Mouse (Mus musculus): ENCODE results near the gene Fermt2. TPM values are rescaled to one million over a fixed set of nuclear protein-coding genes. Genes with fewer than 3 reads are reported as not detected.

The Fermt2 gene
- polyA plus RNA-seq, 1 experiment from 2014 or later, result 75.7 TPM

GRCm38 (mm10) chr14:45438250-45438930, 91.5 kb downstream of the Fermt2 start:
- DNase-seq (ENCODE audit: extremely low spot score, low spot score), result no peak
- WGBS, result 82% methylated on average over 19 of the region's 19 CpGs

DNA sequence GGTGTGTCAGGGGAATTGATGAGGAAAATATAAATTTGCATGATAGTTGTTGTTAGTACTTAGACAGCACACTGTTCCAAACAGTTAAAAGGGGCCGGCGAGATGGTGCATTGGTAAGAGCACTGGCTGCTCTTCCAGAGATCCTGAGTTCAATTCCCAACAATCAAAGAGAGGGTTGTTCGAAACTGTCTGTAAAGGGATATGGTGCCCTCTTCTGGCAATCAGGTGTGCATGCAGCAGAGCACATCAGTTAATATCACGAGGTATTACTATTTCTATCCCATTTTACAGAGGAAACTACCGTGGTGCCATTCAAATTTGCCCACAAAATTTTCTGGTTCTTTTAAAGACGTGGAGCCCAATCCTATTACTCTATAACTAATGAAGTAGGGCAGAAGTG, 95.7 kb downstream of the Fermt2 start:
- DNase-seq (ENCODE audit: extremely low spot score, low spot score), result no peak
- peaks cover 13% of the 10 kb centered on the region for H3K9me3 ChIP-seq
- WGBS, result 75% methylated on average over 6 of the region's 6 CpGs
- H3K4me3 ChIP-seq, result no peak overlapping the region
- no peaks in the 10 kb centered on the region for H3K36me3 ChIP-seq (replicated peaks)
- H3K27ac ChIP-seq, result no peak overlapping the region
- peaks cover 6% of the 10 kb centered on the region for H3K4me1 ChIP-seq
- no peaks in the 10 kb centered on the region for H3K27me3 ChIP-seq (ENCODE audit: poor library complexity, severe bottlenecking)

More at GRCm38 (mm10) chr14:45438250-45438930, 91.5 kb downstream of the Fermt2 start:
- H3K4me1 ChIP-seq, result peaks cover 10% of the 10 kb centered on the region
- H3K36me3 ChIP-seq (replicated peaks), result no peaks in the 10 kb centered on the region
- H3K27me3 ChIP-seq (ENCODE audit: poor library complexity, severe bottlenecking), result no peaks in the 10 kb centered on the region
- no peaks in the 10 kb centered on the region for H3K9me3 ChIP-seq
- no peak overlapping the region for H3K27ac ChIP-seq
- no peak overlapping the region for H3K4me3 ChIP-seq

DNA sequence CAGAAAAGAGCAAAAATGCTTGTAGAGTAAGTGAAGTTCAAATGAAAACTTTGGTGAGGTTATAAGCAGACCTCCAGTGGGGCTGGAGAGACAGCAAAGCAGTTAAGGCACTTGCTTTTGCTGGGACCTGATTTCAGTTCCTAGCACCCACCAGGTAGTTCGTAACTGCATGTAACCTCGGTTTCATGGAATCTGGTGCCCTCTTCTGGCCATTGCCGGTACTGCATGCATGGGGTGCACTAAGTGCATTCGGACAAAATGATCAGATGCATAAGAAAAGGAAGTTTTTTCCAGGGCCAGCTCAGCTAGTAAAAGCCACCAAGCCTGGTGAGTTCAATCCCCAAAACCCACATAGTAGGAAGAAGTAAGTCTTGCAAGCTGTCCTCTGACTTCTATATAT, 97.9 kb downstream of the Fermt2 start:
- Histone ChIP-seq H3K4me3 (no peak overlapping the region), H3K27me3 (ENCODE audit: poor library complexity, severe bottlenecking) (no peaks in the 10 kb centered on the region), H3K27ac (no peak overlapping the region), H3K9me3 (peaks cover 13% of the 10 kb centered on the region), H3K36me3 (replicated peaks) (no peaks in the 10 kb centered on the region), H3K4me1 (no peaks in the 10 kb centered on the region)
- 72% methylated on average over 4 of the region's 4 CpGs for WGBS
- DNase-seq (ENCODE audit: extremely low spot score, low spot score), result no peak

DNA sequence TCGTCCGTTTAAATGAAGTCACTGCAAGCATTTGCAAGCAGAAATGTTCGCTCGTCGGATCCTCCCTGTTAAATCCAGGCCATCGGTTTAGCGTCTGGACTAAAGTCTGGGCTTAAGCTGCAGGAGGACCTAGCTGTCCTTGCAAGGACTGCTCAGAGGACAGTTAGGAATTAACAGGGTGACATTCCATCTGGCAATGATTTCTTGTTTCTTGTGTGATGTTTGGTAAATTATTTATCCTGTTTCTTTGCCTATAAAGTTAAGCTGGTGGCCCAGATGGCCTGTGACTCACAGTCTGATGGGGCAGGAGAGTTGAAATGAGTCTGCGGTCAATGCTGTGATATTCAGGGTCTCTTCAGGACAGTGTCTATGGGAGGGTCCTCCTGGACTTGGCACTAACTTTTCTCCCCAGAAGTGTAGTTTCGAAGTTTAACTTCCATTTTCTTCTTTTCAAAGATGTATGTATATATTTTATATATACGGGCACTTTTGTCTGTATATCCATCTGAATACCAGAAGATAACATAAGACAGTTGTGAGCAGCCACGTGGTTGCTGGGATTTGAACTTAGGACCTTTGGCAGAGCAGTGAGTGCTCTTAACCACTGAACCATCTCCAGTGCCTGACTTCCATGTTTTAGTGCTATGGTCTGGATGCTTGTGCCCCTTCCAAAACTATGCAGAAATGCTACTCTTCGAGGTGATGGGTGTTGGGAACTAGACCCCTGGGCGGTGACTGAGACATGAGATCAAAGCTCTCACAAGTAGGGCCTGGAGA, 99.7 kb downstream of the Fermt2 start:
- H3K9me3 ChIP-seq, result peaks cover 19% of the 10 kb centered on the region
- no peak overlapping the region for H3K27ac ChIP-seq
- no peak for DNase-seq (ENCODE audit: extremely low spot score, low spot score)
- no peaks in the 10 kb centered on the region for H3K27me3 ChIP-seq (ENCODE audit: poor library complexity, severe bottlenecking)
- H3K36me3 ChIP-seq (replicated peaks), result no peaks in the 10 kb centered on the region
- H3K4me1 ChIP-seq, result no peaks in the 10 kb centered on the region
- no peak overlapping the region for H3K4me3 ChIP-seq
- WGBS, result 94% methylated on average over 13 of the region's 13 CpGs

DNA sequence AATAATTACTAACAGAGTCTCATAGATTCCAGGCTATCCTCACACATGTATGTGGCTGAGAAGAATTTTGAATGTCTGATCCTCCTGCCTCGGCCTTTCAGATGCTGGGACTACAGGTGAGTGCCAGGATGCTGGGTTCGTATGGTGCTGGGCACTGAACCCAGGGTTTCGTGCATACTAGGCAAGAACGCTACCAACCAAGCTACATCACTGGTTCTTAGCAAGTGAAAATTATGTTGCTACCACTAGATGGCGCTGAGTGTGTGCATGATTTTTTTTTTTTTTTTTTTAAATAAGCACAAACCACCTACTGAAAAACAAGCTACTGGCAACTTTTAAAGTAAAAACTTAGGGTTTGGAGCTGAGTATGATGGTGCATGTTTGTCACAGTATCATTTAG, 106.7 kb downstream of the Fermt2 start:
- H3K4me1 ChIP-seq, result no peaks in the 10 kb centered on the region
- WGBS, result 19% methylated on average over 5 of the region's 5 CpGs
- no peaks in the 10 kb centered on the region for H3K27me3 ChIP-seq (ENCODE audit: poor library complexity, severe bottlenecking)
- H3K27ac ChIP-seq, result no peak overlapping the region
- DNase-seq (ENCODE audit: extremely low spot score, low spot score), result no peak
- no peak overlapping the region for H3K4me3 ChIP-seq
- H3K9me3 ChIP-seq, result peaks cover 6% of the 10 kb centered on the region; the same call in 1 of the 2 replicates
- no peaks in the 10 kb centered on the region for H3K36me3 ChIP-seq (replicated peaks)

DNA sequence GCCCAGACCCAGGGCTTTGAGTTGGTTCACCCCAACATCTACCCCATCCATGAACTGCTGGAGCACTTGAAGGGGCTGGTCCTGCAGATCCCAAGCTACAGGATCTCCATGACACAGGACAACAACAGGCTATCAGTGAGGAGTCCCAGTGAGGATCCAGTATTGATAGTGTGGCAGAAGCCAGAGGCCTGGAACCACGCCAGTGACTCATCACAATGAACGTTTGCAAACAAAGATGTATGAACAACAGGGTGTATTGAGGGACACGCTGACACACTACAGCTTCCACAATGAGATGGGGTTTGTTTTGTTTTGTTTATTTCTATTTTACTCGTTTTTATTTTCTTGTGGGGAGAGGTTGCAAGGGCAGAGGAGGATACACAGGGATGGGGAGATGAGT, 107.5 kb downstream of the Fermt2 start:
- no peaks in the 10 kb centered on the region for H3K27me3 ChIP-seq (ENCODE audit: poor library complexity, severe bottlenecking)
- 79% methylated on average over 4 of the region's 4 CpGs for WGBS
- peaks cover 6% of the 10 kb centered on the region; the same call in 1 of the 2 replicates for H3K9me3 ChIP-seq
- H3K27ac ChIP-seq, result no peak overlapping the region
- no peak overlapping the region for H3K4me3 ChIP-seq
- no peaks in the 10 kb centered on the region for H3K4me1 ChIP-seq
- no peaks in the 10 kb centered on the region for H3K36me3 ChIP-seq (replicated peaks)
- DNase-seq (ENCODE audit: extremely low spot score, low spot score), result no peak

- no peaks in the 10 kb centered on the region for H3K36me3 ChIP-seq (replicated peaks)
- no peaks in the 10 kb centered on the region for H3K9me3 ChIP-seq
- H3K4me3 ChIP-seq, result no peak overlapping the region
- DNase-seq (ENCODE audit: extremely low spot score, low spot score), result no peak
- H3K27ac ChIP-seq, result no peak overlapping the region
- WGBS, result 80% methylated on average over 4 of the region's 4 CpGs
- H3K27me3 ChIP-seq (ENCODE audit: poor library complexity, severe bottlenecking), result no peaks in the 10 kb centered on the region
- no peaks in the 10 kb centered on the region for H3K4me1 ChIP-seq
Measured at GRCm38 (mm10) chr14:45419323-45419722, 110.6 kb downstream of the Fermt2 start.

GRCm38 (mm10) chr14:45418553-45418952, 111.4 kb downstream of the Fermt2 start:
- WGBS, result 90% methylated on average over 3 of the region's 3 CpGs
- Histone ChIP-seq H3K4me3 (no peak overlapping the region), H3K9me3 (no peaks in the 10 kb centered on the region), H3K36me3 (replicated peaks) (no peaks in the 10 kb centered on the region), H3K27me3 (ENCODE audit: poor library complexity, severe bottlenecking) (no peaks in the 10 kb centered on the region), H3K4me1 (no peaks in the 10 kb centered on the region), H3K27ac (no peak overlapping the region)
- DNase-seq (ENCODE audit: extremely low spot score, low spot score), result no peak

GRCm38 (mm10) chr14:45416265-45416664, 113.7 kb downstream of the Fermt2 start:
- WGBS, result 90% methylated on average over 4 of the region's 4 CpGs
- no peaks in the 10 kb centered on the region for H3K27me3 ChIP-seq (ENCODE audit: poor library complexity, severe bottlenecking)
- DNase-seq (ENCODE audit: extremely low spot score, low spot score), result no peak
- H3K4me3 ChIP-seq, result no peak overlapping the region
- H3K27ac ChIP-seq, result no peak overlapping the region
- H3K36me3 ChIP-seq (replicated peaks), result no peaks in the 10 kb centered on the region
- no peaks in the 10 kb centered on the region for H3K4me1 ChIP-seq
- no peaks in the 10 kb centered on the region for H3K9me3 ChIP-seq

Other genes with a start within 250 kb of the Fermt2 start
- 32.0 and 37.1 TPM in 2 replicates for gene Ero1l, start 211.3 kb downstream of the Fermt2 start, polyA plus RNA-seq (2016; fragmentation: Nextera tagmentation; extraction: Ambion mirVana)
- 211 and 220 TPM in 2 replicates for gene Psmc6, start 200.3 kb downstream of the Fermt2 start, polyA plus RNA-seq (2016; fragmentation: Nextera tagmentation; extraction: Ambion mirVana)
- 37.0 and 38.2 TPM in 2 replicates for gene Styx, start 179.0 kb downstream of the Fermt2 start, polyA plus RNA-seq (2016; fragmentation: Nextera tagmentation; extraction: Ambion mirVana)
- gene Gnpnat1, start 125.2 kb downstream of the Fermt2 start, polyA plus RNA-seq (2016; fragmentation: Nextera tagmentation; extraction: Ambion mirVana), result 41.1 and 45.9 TPM in 2 replicates
- gene Ddhd1, start 128.0 kb upstream of the Fermt2 start, polyA plus RNA-seq (2016; fragmentation: Nextera tagmentation; extraction: Ambion mirVana), result 5.2 and 6.6 TPM in 2 replicates

All from forebrain, embryonic 10.5 days (tissue).